Mouse (Mus musculus) hindbrain, embryonic 14.5 days (tissue): Measurements from ENCODE around the gene Fbln1. TPM values are rescaled to one million over a fixed set of nuclear protein-coding genes. Genes with fewer than 3 reads are reported as not detected.

Experiments used
- ATAC-seq: fragments of 200-750 bp; cut with Nextera tagmentation; 2 replicates; pipeline ENCODE4 v1.8.0; 2017; ENCODE audit warnings: moderate number of reproducible peaks, mild to moderate bottlenecking, moderate TSS enrichment, moderate library complexity; ENCODE audit not compliant: low FRiP score
- DNase-seq: peaks from one replicate; pipeline ENCODE4 v3.0.0-alpha.2; 2015; ENCODE audit warnings: low spot score
- H3K27ac ChIP-seq: fragments of 300-500 bp; sonication (generic); 2 replicates; pipeline ENCODE4 v1.5.1; 2014; ENCODE audit warnings: mild to moderate bottlenecking, moderate library complexity
- H3K27me3 ChIP-seq: fragments of 300-500 bp; sonication (generic); 2 replicates; pipeline ENCODE4 v1.6.1; 2014; ENCODE audit warnings: mild to moderate bottlenecking, low read length, mixed read lengths; ENCODE audit not compliant: control insufficient read depth, insufficient read depth
- H3K36me3 ChIP-seq: fragments of 300-500 bp; sonication (generic); replicated peaks from 2 replicates; pipeline ENCODE4 v1.6.1; 2014; ENCODE audit not compliant: control insufficient read depth, insufficient read depth
- H3K4me1 ChIP-seq: fragments of 300-500 bp; sonication (generic); replicated peaks from 2 replicates; pipeline ENCODE4 v1.6.1; 2014; ENCODE audit warnings: antibody characterized with exemption, low read length, mixed read lengths; ENCODE audit not compliant: control insufficient read depth, insufficient read depth
- H3K4me2 ChIP-seq: fragments of 300-500 bp; sonication (generic); replicated peaks from 2 replicates; pipeline ENCODE4 v1.6.1; 2014; ENCODE audit warnings: mild to moderate bottlenecking, moderate library complexity
- H3K4me3 ChIP-seq: fragments of 300-500 bp; sonication (generic); replicated peaks from 2 replicates; pipeline ENCODE4 v1.5.1; 2014; ENCODE audit warnings: mild to moderate bottlenecking, low read length
- H3K9ac ChIP-seq: fragments of 300-500 bp; sonication (generic); 2 replicates; pipeline ENCODE4 v1.6.1; 2014
- H3K9me3 ChIP-seq: fragments of 300-500 bp; sonication (generic); 2 replicates; pipeline ENCODE4 v1.6.1; 2016; ENCODE audit warnings: low read length; ENCODE audit not compliant: control insufficient read depth
- WGBS: fragments of 180-500 bp; shearing (Covaris S2); extraction: QIAGEN DNeasy Blood & Tissue Kit; methylation state at CpG from one replicate; pipeline ENCODE4 v1.1.7; 2014; 5-methylcytosine and 5-hydroxymethylcytosine counted together
- polyA plus RNA-seq: library from polyadenylated mRNA; unstranded; fragments of >200 nt; fragmentation: Nextera tagmentation; extraction: Ambion mirVana; gene quantifications from 2 replicates; pipeline ENCODE4 v1.2.1, GENCODE M21; 2014

Fbln1 gene
- polyA plus RNA-seq, 1 experiment from 2014 or later: 54.2 TPM

- Histone ChIP-seq H3K9me3 (peaks cover 15% of the 10 kb centered on the region), H3K4me1 (no peaks in the 10 kb centered on the region), H3K4me3 (no peak overlapping the region), H3K4me2 (no peak overlapping the region), H3K27ac (no peak overlapping the region), H3K36me3 (no peaks in the 10 kb centered on the region), H3K27me3 (no peaks in the 10 kb centered on the region), H3K9ac (no peak overlapping the region)
- 84% methylated on average over 5 of the region's 5 CpGs for WGBS
- DNase-seq (no peak), ATAC-seq (no peak)
These were observed 57.1 kb downstream of the Fbln1 start for GRCm38 (mm10) chr15:85262805-85263204.

- no peaks in the 10 kb centered on the region for H3K27me3 ChIP-seq
- H3K4me3 ChIP-seq: no peak overlapping the region
- H3K36me3 ChIP-seq: no peaks in the 10 kb centered on the region
- peak; percentile 68; the same call in 1 of the 2 replicates for ATAC-seq
- DNase-seq: peak; percentile 96
- no peak overlapping the region for H3K4me2 ChIP-seq
- no peaks in the 10 kb centered on the region for H3K9me3 ChIP-seq
- WGBS: 44% methylated on average over 14 of the region's 14 CpGs
- no peak overlapping the region for H3K9ac ChIP-seq
- H3K27ac ChIP-seq: no peak overlapping the region
- H3K4me1 ChIP-seq: no peaks in the 10 kb centered on the region
These were observed 61.1 kb downstream of the Fbln1 start for GRCm38 (mm10) chr15:85266729-85267434.

GRCm38 (mm10) chr15:85267891-85268290 is 62.1 kb downstream of the Fbln1 start:
- no peak overlapping the region for H3K4me3 ChIP-seq
- DNase-seq (no peak), ATAC-seq (no peak)
- H3K9me3 ChIP-seq: no peaks in the 10 kb centered on the region
- H3K4me2 ChIP-seq: no peak overlapping the region
- H3K9ac ChIP-seq: no peak overlapping the region
- H3K36me3 ChIP-seq: no peaks in the 10 kb centered on the region
- 89% methylated on average over 19 of the region's 19 CpGs for WGBS
- no peaks in the 10 kb centered on the region for H3K27me3 ChIP-seq
- H3K27ac ChIP-seq: no peak overlapping the region
- H3K4me1 ChIP-seq: 0 out of 2 replicates have a peak, but pooled peaks cover under 1% of the 10 kb centered on the region

- Histone ChIP-seq H3K4me1 (peaks cover 4% of the 10 kb centered on the region; the same call in 1 of the 2 replicates), H3K36me3 (no peaks in the 10 kb centered on the region), H3K27ac (no peak overlapping the region), H3K9me3 (no peaks in the 10 kb centered on the region), H3K4me3 (no peak overlapping the region), H3K4me2 (no peak overlapping the region), H3K27me3 (no peaks in the 10 kb centered on the region), H3K9ac (no peak overlapping the region)
- 31% methylated on average over 11 of the region's 11 CpGs for WGBS
- no peak for ATAC-seq
- DNase-seq: no peak
These were observed 67.2 kb downstream of the Fbln1 start for GRCm38 (mm10) chr15:85272988-85273387.

- ATAC-seq (no peak), DNase-seq (no peak)
- no peaks in the 10 kb centered on the region for H3K36me3 ChIP-seq
- no peak overlapping the region for H3K27ac ChIP-seq
- no peaks in the 10 kb centered on the region for H3K9me3 ChIP-seq
- WGBS: 95% methylated on average over 8 of the region's 8 CpGs
- no peak overlapping the region for H3K9ac ChIP-seq
- H3K4me1 ChIP-seq: peaks cover 4% of the 10 kb centered on the region; the same call in 1 of the 2 replicates
- no peak overlapping the region for H3K4me3 ChIP-seq
- no peak overlapping the region for H3K4me2 ChIP-seq
- H3K27me3 ChIP-seq: no peaks in the 10 kb centered on the region
These were observed 71.5 kb downstream of the Fbln1 start for GRCm38 (mm10) chr15:85277221-85277620.

GRCm38 (mm10) chr15:85278986-85279385 is 73.2 kb downstream of the Fbln1 start:
- no peaks in the 10 kb centered on the region for H3K27me3 ChIP-seq

GRCm38 (mm10) chr15:85282021-85282420 is 76.3 kb downstream of the Fbln1 start:
- no peaks in the 10 kb centered on the region for H3K27me3 ChIP-seq
- WGBS: 88% methylated on average over 5 of the region's 5 CpGs
- no peaks in the 10 kb centered on the region for H3K36me3 ChIP-seq

More at GRCm38 (mm10) chr15:85278986-85279385, 73.2 kb downstream of the Fbln1 start:
- no peaks in the 10 kb centered on the region for H3K9me3 ChIP-seq
- H3K4me3 ChIP-seq: no peak overlapping the region
- no peak overlapping the region for H3K4me2 ChIP-seq
- WGBS: 77% methylated on average over 5 of the region's 5 CpGs
- H3K27ac ChIP-seq: no peak overlapping the region
- H3K4me1 ChIP-seq: no peaks in the 10 kb centered on the region
- no peak for ATAC-seq
- H3K9ac ChIP-seq: no peak overlapping the region
- H3K36me3 ChIP-seq: no peaks in the 10 kb centered on the region
- DNase-seq: no peak

GRCm38 (mm10) chr15:85284651-85285050 is 78.9 kb downstream of the Fbln1 start:
- WGBS: 89% methylated on average over 6 of the region's 6 CpGs
- no peak overlapping the region for H3K4me2 ChIP-seq
- no peaks in the 10 kb centered on the region for H3K4me1 ChIP-seq
- H3K9ac ChIP-seq: no peak overlapping the region
- no peaks in the 10 kb centered on the region for H3K9me3 ChIP-seq
- no peaks in the 10 kb centered on the region for H3K36me3 ChIP-seq
- ATAC-seq (no peak), DNase-seq (no peak)
- H3K27ac ChIP-seq: no peak overlapping the region
- no peak overlapping the region for H3K4me3 ChIP-seq
- no peaks in the 10 kb centered on the region for H3K27me3 ChIP-seq

More at GRCm38 (mm10) chr15:85282021-85282420, 76.3 kb downstream of the Fbln1 start:
- Histone ChIP-seq H3K9ac (no peak overlapping the region), H3K27ac (no peak overlapping the region), H3K9me3 (no peaks in the 10 kb centered on the region), H3K4me2 (no peak overlapping the region), H3K4me3 (no peak overlapping the region), H3K4me1 (no peaks in the 10 kb centered on the region)
- DNase-seq (no peak), ATAC-seq (no peak)

GRCm38 (mm10) chr15:85294632-85295031 is 88.9 kb downstream of the Fbln1 start:
- DNase-seq (no peak), ATAC-seq (no peak)
- Histone ChIP-seq H3K27me3 (no peaks in the 10 kb centered on the region), H3K4me2 (no peak overlapping the region), H3K4me3 (no peak overlapping the region), H3K9ac (no peak overlapping the region), H3K9me3 (no peaks in the 10 kb centered on the region), H3K27ac (no peak overlapping the region), H3K4me1 (peaks cover 14% of the 10 kb centered on the region), H3K36me3 (no peaks in the 10 kb centered on the region)
- WGBS: 83% methylated on average over 3 of the region's 3 CpGs
